Mouse (Mus musculus) midbrain, embryonic 14.5 days (tissue): ENCODE measurements around the gene Prkar1b. TPM values are rescaled to one million over a fixed set of nuclear protein-coding genes. Genes with fewer than 3 reads are reported as not detected.

ENCODE experiments used
- ATAC-seq: fragments of 200-750 bp; cut with Nextera tagmentation; 2 replicates; pipeline ENCODE4 v1.8.0; 2017; ENCODE audit warnings: moderate number of reproducible peaks, moderate library complexity; ENCODE audit not compliant: low FRiP score, low TSS enrichment
- DNase-seq: peaks from one replicate; pipeline ENCODE4 v3.0.0-alpha.2; 2015
- H3K27ac ChIP-seq: fragments of 300-500 bp; sonication (generic); replicated peaks from 2 replicates; pipeline ENCODE4 v1.5.1; 2014; ENCODE audit warnings: mild to moderate bottlenecking, low read depth, low read length, moderate library complexity
- H3K27me3 ChIP-seq: fragments of 300-500 bp; sonication (generic); 2 replicates; pipeline ENCODE4 v1.6.1; 2014; ENCODE audit warnings: low read length, control low read depth, mixed read lengths; ENCODE audit not compliant: control insufficient read depth, insufficient read depth
- H3K36me3 ChIP-seq: fragments of 300-500 bp; sonication (generic); 2 replicates; pipeline ENCODE4 v1.6.1; 2014; ENCODE audit warnings: low read length, control low read depth; ENCODE audit not compliant: control insufficient read depth, insufficient read depth
- H3K4me1 ChIP-seq: fragments of 300-500 bp; sonication (generic); 2 replicates; pipeline ENCODE4 v1.6.1; 2014; ENCODE audit warnings: mild to moderate bottlenecking, antibody characterized with exemption, low read length, control low read depth; ENCODE audit not compliant: control insufficient read depth, insufficient read depth
- H3K4me2 ChIP-seq: fragments of 300-500 bp; sonication (generic); 2 replicates; pipeline ENCODE4 v1.6.1; 2014; ENCODE audit warnings: mild to moderate bottlenecking, low read length, moderate library complexity
- H3K4me3 ChIP-seq: fragments of 300-500 bp; sonication (generic); replicated peaks from 2 replicates; pipeline ENCODE4 v1.5.1; 2014; ENCODE audit warnings: low read depth, low read length
- H3K9ac ChIP-seq: fragments of 300-500 bp; sonication (generic); replicated peaks from 2 replicates; pipeline ENCODE4 v1.6.1; 2014; ENCODE audit warnings: mild to moderate bottlenecking, low read length, moderate library complexity
- H3K9me3 ChIP-seq: fragments of 300-500 bp; sonication (generic); 2 replicates; pipeline ENCODE4 v1.6.1; 2016; ENCODE audit warnings: low read length, control low read depth, mixed read lengths; ENCODE audit not compliant: control insufficient read depth
- WGBS: fragments of 180-500 bp; shearing (Covaris S2); extraction: QIAGEN DNeasy Blood & Tissue Kit; methylation state at CpG from one replicate; pipeline ENCODE4 v1.1.7; 2014; 5-methylcytosine and 5-hydroxymethylcytosine counted together
- polyA plus RNA-seq: library from polyadenylated mRNA; unstranded; fragments of >200 nt; fragmentation: Nextera tagmentation; extraction: Ambion mirVana; gene quantifications from 2 replicates; pipeline ENCODE4 v1.2.1, GENCODE M21; 2014

Prkar1b gene
- polyA plus RNA-seq, result 169 and 190 TPM in 2 replicates

DNA sequence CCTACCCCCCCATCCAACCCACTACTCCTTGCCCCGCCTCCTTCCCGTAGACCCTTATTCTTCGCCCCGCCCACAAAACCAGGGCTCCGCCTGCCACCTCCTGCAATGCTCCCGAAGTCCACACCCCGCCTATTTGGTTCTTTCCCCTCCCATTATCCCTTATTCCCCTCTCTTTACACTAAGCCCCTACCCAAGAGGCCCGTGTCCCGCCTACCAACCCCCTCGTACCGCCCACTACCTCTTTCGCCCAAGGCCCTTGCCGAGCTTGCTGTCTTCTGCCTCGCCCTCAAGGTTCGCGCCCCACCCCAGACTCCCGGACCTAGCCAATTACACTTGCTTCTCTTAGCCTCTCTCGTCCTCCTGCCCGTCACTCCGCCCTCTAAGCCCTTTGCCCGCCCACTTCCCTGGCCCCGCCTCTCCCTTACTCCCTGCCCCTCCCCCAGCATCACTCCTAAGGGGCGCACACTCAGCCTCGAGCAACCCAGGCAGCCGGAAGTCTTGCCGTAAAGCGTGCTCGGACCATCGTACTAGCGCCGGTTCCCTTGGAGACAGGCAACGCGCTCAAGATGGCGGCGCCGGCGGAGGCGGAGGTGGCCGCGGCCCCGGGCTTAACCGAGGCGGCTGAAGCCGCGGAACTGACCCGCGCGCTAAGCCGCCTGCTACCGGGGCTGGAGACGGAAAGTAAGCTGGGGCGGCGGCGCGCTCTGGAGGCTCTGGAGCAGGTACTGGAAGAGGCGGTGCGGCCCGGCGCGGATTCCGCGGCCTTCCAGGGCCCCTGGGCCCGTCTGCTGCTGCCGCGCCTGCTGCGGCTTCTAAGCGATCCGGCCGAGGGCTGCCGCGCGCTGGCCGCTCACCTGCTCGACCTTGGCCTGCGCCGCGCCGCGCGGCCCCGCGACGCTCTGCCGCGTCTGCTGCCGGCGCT is at the start of gene Prkar1b, which contains the start of gene Dnaaf5:
Gene Prkar1b (minus strand): TSS at position 321 of the 922 bp plus-strand sequence.
Gene Dnaaf5 (plus strand): TSS at position 543 of the 922 bp plus-strand sequence.
- WGBS, result under 1% methylated on average over 87 of the region's 87 CpGs
- peaks cover 27% of the 10 kb centered on the region for H3K36me3 ChIP-seq
- ATAC-seq, result peak; percentile 97

GRCm38 (mm10) chr5:139199636-139199994 is 49.8 kb upstream of the Prkar1b start:
- H3K4me2 ChIP-seq, result peak overlapping the region; percentile 84
- 41% methylated on average over 2 of the region's 2 CpGs for WGBS
- H3K36me3 ChIP-seq, result 0 out of 2 replicates have a peak, but pooled peaks cover 3% of the 10 kb centered on the region
- H3K4me1 ChIP-seq, result peaks cover 14% of the 10 kb centered on the region
- DNase-seq, result no peak
- no peaks in the 10 kb centered on the region for H3K27me3 ChIP-seq
- ATAC-seq, result no peak
- H3K9me3 ChIP-seq, result no peaks in the 10 kb centered on the region
- peak overlapping the region; percentile 65; the same call in 1 of the 2 replicates for H3K9ac ChIP-seq
- peak overlapping the region; percentile 80 for H3K27ac ChIP-seq
- peak overlapping the region; percentile 97 for H3K4me3 ChIP-seq

More for the DNA sequence above, at the start of gene Prkar1b, which contains the start of gene Dnaaf5:
- H3K9ac ChIP-seq, result peak within 1 kb of the TSS; percentile 69
- H3K4me3 ChIP-seq, result peak within 1 kb of the TSS; percentile 86
- peak within 1 kb of the TSS; percentile 93 for H3K4me2 ChIP-seq
- H3K4me1 ChIP-seq, result peaks cover 14% of the 10 kb centered on the region
- H3K27me3 ChIP-seq, result no peaks in the 10 kb centered on the region
- H3K27ac ChIP-seq, result peak within 1 kb of the TSS; percentile 81
- no peaks in the 10 kb centered on the region for H3K9me3 ChIP-seq
- peak; percentile 99 for DNase-seq

GRCm38 (mm10) chr5:139198779-139199178 is 49.0 kb upstream of the Prkar1b start:
- no peak overlapping the region for H3K9ac ChIP-seq

GRCm38 (mm10) chr5:139190958-139191357 is 41.2 kb upstream of the Prkar1b start:
- H3K4me3 ChIP-seq, result no peak overlapping the region
- WGBS, result 79% methylated on average over 5 of the region's 5 CpGs
- ATAC-seq (no peak), DNase-seq (no peak)
- H3K4me1 ChIP-seq, result no peaks in the 10 kb centered on the region
- no peaks in the 10 kb centered on the region for H3K27me3 ChIP-seq
- H3K36me3 ChIP-seq, result peaks cover 20% of the 10 kb centered on the region
- H3K27ac ChIP-seq, result no peak overlapping the region
- no peak overlapping the region for H3K9ac ChIP-seq
- H3K4me2 ChIP-seq, result no peak overlapping the region
- no peaks in the 10 kb centered on the region for H3K9me3 ChIP-seq

More at GRCm38 (mm10) chr5:139198779-139199178, 49.0 kb upstream of the Prkar1b start:
- ATAC-seq, result no peak
- DNase-seq, result no peak
- Histone ChIP-seq H3K4me1 (peaks cover 14% of the 10 kb centered on the region), H3K27me3 (no peaks in the 10 kb centered on the region), H3K4me2 (no peak overlapping the region), H3K4me3 (no peak overlapping the region), H3K9me3 (no peaks in the 10 kb centered on the region), H3K27ac (no peak overlapping the region), H3K36me3 (0 out of 2 replicates have a peak, but pooled peaks cover 3% of the 10 kb centered on the region)
- 88% methylated on average over 3 of the region's 3 CpGs for WGBS

GRCm38 (mm10) chr5:139189726-139190125 is 39.9 kb upstream of the Prkar1b start:
- Histone ChIP-seq H3K27me3 (no peaks in the 10 kb centered on the region), H3K9ac (no peak overlapping the region), H3K4me1 (no peaks in the 10 kb centered on the region), H3K4me2 (no peak overlapping the region), H3K27ac (no peak overlapping the region), H3K9me3 (no peaks in the 10 kb centered on the region), H3K4me3 (no peak overlapping the region), H3K36me3 (peaks cover 32% of the 10 kb centered on the region)
- ATAC-seq, result no peak
- WGBS, result 94% methylated on average over 5 of the region's 5 CpGs
- no peak for DNase-seq

DNA sequence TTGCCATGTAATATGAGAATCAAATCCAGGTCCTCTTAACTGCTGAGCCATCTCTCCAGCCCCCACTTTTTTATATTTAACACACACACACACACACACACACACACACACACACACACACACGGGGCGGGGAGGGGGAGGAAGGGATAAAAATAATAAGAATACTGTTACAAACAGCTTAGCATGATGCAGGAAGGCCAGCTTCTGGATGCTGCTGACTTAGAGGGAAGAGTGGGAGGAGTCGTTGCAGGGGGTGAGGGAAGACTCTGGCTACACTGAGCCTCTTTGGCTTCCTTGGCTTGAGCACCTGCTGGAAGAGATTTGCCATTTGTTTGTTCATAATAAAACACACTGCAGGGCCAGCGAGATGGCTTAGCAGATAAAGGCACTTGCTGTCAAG is 35.1 kb upstream of the Prkar1b start:
- ATAC-seq, result no peak
- H3K4me1 ChIP-seq, result no peaks in the 10 kb centered on the region
- no peak overlapping the region for H3K4me3 ChIP-seq
- no peak overlapping the region for H3K27ac ChIP-seq
- DNase-seq, result no peak
- H3K9me3 ChIP-seq, result no peaks in the 10 kb centered on the region
- H3K4me2 ChIP-seq, result no peak overlapping the region
- no peak overlapping the region for H3K9ac ChIP-seq
- peaks cover 70% of the 10 kb centered on the region for H3K36me3 ChIP-seq
- 90% methylated on average over 4 of the region's 4 CpGs for WGBS
- no peaks in the 10 kb centered on the region for H3K27me3 ChIP-seq

DNA sequence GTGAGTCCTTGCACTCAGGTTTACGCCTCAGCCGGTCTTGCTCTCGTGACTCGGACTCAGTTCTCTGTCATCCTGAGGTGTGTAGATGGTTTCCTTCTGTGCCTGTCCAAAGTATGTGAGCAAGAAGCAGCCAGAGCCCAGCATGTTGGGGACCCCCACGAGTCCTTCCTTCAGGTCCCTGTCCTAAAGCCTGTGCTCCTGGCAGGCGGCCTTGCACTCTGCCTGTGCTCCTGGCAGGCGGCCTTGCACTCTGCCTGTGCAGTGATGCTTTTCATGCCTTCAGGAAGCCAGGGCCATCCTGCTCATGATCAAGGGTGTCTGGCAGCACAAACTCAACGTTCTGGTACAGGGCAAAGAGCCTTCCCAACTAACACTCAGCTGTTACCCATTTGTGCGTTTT is 33.8 kb upstream of the Prkar1b start:
- Histone ChIP-seq H3K4me3 (no peak overlapping the region), H3K27me3 (no peaks in the 10 kb centered on the region), H3K36me3 (peaks cover 74% of the 10 kb centered on the region), H3K9ac (no peak overlapping the region), H3K27ac (no peak overlapping the region), H3K9me3 (no peaks in the 10 kb centered on the region), H3K4me1 (no peaks in the 10 kb centered on the region), H3K4me2 (no peak overlapping the region)
- 95% methylated on average over 9 of the region's 9 CpGs for WGBS
- DNase-seq (no peak), ATAC-seq (no peak)

DNA sequence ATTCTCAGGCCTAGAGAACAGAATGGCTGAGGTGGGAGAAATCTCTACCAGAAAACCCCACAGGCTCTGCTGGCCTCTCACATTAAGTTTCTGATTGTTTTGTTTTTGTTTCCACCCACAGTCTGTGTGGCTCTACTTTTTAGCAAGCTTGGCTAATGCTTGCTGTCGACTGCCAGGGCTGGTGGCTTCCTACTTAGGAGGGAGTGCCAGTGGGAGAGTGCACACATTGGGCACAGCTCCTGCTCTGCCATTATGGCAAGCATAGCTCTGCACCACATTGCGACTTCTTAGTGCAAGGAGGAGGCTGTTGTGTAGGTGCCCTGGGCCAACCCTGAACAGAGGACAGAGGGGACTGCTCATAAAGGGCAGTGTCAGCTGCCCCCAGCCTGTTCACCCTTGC is 33.3 kb upstream of the Prkar1b start:
- DNase-seq, result no peak
- Histone ChIP-seq H3K4me2 (no peak overlapping the region), H3K4me1 (no peaks in the 10 kb centered on the region), H3K4me3 (no peak overlapping the region), H3K9ac (no peak overlapping the region), H3K9me3 (no peaks in the 10 kb centered on the region), H3K27ac (no peak overlapping the region), H3K36me3 (peaks cover 78% of the 10 kb centered on the region), H3K27me3 (no peaks in the 10 kb centered on the region)
- WGBS, result 94% methylated on average over 2 of the region's 2 CpGs
- ATAC-seq, result no peak
